Mouse (Mus musculus) ovary, postnatal 10 days (tissue): ENCODE results near the gene Prickle4.

Experiments
- DNase-seq: peaks from one replicate; pipeline ENCODE4 v3.0.0; 2022; ENCODE audit warnings: low spot score

Gene Prickle4

GRCm38 (mm10) chr17:47694503-47695336 is at the start of gene Prickle4:
TSS of gene Prickle4 (minus strand) at chr17:47694736.
- peak; percentile 97 for DNase-seq

GRCm38 (mm10) chr17:47744086-47744485 is 49.5 kb upstream of the Prickle4 start:
- no peak for DNase-seq

- no peak for DNase-seq
Observed at GRCm38 (mm10) chr17:47742991-47743734, 48.6 kb upstream of the Prickle4 start.

GRCm38 (mm10) chr17:47740186-47740585 is 45.6 kb upstream of the Prickle4 start:
- DNase-seq, result no peak

- DNase-seq, result no peak
Observed at GRCm38 (mm10) chr17:47738879-47739798, 44.6 kb upstream of the Prickle4 start.

GRCm38 (mm10) chr17:47738066-47738878 is 43.7 kb upstream of the Prickle4 start:
- peak; percentile 27 for DNase-seq

- peak; percentile 70 for DNase-seq
Observed at GRCm38 (mm10) chr17:47737271-47738065, 42.9 kb upstream of the Prickle4 start.

- DNase-seq, result peak; percentile 96
Observed at GRCm38 (mm10) chr17:47736856-47737255, 42.3 kb upstream of the Prickle4 start, which contains the start of gene Tfeb. TSS of gene Tfeb (plus strand) at chr17:47737030.

- DNase-seq, result no peak
Observed at GRCm38 (mm10) chr17:47735553-47736100, 41.1 kb upstream of the Prickle4 start.

- DNase-seq, result no peak
Observed at GRCm38 (mm10) chr17:47730633-47731575, 36.4 kb upstream of the Prickle4 start.

GRCm38 (mm10) chr17:47726566-47726965 is 32.0 kb upstream of the Prickle4 start, which contains the start of gene Pgc:
TSS of gene Pgc (plus strand) at chr17:47726842.
- DNase-seq, result no peak

- no peak for DNase-seq
Observed at GRCm38 (mm10) chr17:47721183-47721582, 26.6 kb upstream of the Prickle4 start.

- no peak for DNase-seq
Observed at GRCm38 (mm10) chr17:47715037-47715436, 20.5 kb upstream of the Prickle4 start.

GRCm38 (mm10) chr17:47712889-47713571 is 18.5 kb upstream of the Prickle4 start:
- no peak for DNase-seq

- no peak for DNase-seq
Observed at GRCm38 (mm10) chr17:47711883-47712282, 17.3 kb upstream of the Prickle4 start.

- DNase-seq, result no peak
Observed at GRCm38 (mm10) chr17:47710036-47710435, 15.5 kb upstream of the Prickle4 start.

- no peak for DNase-seq
Observed at GRCm38 (mm10) chr17:47708972-47709371, 14.4 kb upstream of the Prickle4 start.

GRCm38 (mm10) chr17:47707961-47708360 is 13.4 kb upstream of the Prickle4 start:
- no peak for DNase-seq
